Mouse (Mus musculus) lung, postnatal 0 days (tissue): ENCODE data around the gene Raet1e. TPM values are rescaled to one million over a fixed set of nuclear protein-coding genes. Genes with fewer than 3 reads are reported as not detected.
"Not testable (repeated sequence)": the region's sequence is repeated elsewhere in the genome, so short reads cannot be mapped to it uniquely, and the experiment has no call there.

Experiments
- ATAC-seq: fragments of 200-750 bp; cut with Nextera tagmentation; 2 replicates; pipeline ENCODE4 v1.8.0; 2017; ENCODE audit warnings: moderate library complexity
- DNase-seq: peaks from one replicate; pipeline ENCODE4 v3.0.0-alpha.2; 2016; ENCODE audit warnings: low spot score
- H3K27ac ChIP-seq: fragments of 300-500 bp; sonication (generic); 2 replicates; pipeline ENCODE4 v1.5.1; 2014; ENCODE audit warnings: antibody characterized with exemption, mild to moderate bottlenecking, low read length, mixed read lengths
- H3K27me3 ChIP-seq: fragments of 300-500 bp; sonication (generic); replicated peaks from 2 replicates; pipeline ENCODE4 v1.6.1; 2014; ENCODE audit warnings: low read length, mixed read lengths; ENCODE audit not compliant: insufficient read depth
- H3K36me3 ChIP-seq: fragments of 300-500 bp; sonication (generic); 2 replicates; pipeline ENCODE4 v1.6.1; 2014; ENCODE audit warnings: low read length, mixed read lengths; ENCODE audit not compliant: insufficient read depth
- H3K4me1 ChIP-seq: fragments of 300-500 bp; sonication (generic); 2 replicates; pipeline ENCODE4 v1.6.1; 2014; ENCODE audit warnings: antibody characterized with exemption, low read depth, low read length, mixed read lengths; ENCODE audit not compliant: insufficient read depth
- H3K4me2 ChIP-seq: fragments of 300-500 bp; sonication (generic); replicated peaks from 2 replicates; pipeline ENCODE4 v1.6.1; 2014; ENCODE audit warnings: low read depth, mild to moderate bottlenecking, low read length, moderate library complexity, mixed read lengths
- H3K4me3 ChIP-seq: fragments of 300-500 bp; sonication (generic); 2 replicates; pipeline ENCODE4 v1.5.1; 2014; ENCODE audit warnings: low read depth, low read length
- H3K9ac ChIP-seq: fragments of 300-500 bp; sonication (generic); replicated peaks from 2 replicates; pipeline ENCODE4 v1.6.1; 2014; ENCODE audit warnings: low read depth, mild to moderate bottlenecking
- H3K9me3 ChIP-seq: fragments of 300-500 bp; sonication (generic); 2 replicates; pipeline ENCODE4 v1.6.1; 2016; ENCODE audit warnings: low read length, mixed read lengths
- CTCF ChIP-seq: IDR thresholded peaks from 2 replicates; pipeline ENCODE4 v1.5.1; 2016; ENCODE audit warnings: antibody characterized with exemption, mild to moderate bottlenecking
- EP300 ChIP-seq: IDR thresholded peaks from 2 replicates; pipeline ENCODE4 v1.6.1; 2016; ENCODE audit warnings: antibody characterized with exemption, mild to moderate bottlenecking, control low read depth
- WGBS: fragments of 180-500 bp; shearing (Covaris S2); extraction: QIAGEN DNeasy Blood & Tissue Kit; methylation state at CpG from one replicate; pipeline ENCODE4 v1.1.7; 2014; 5-methylcytosine and 5-hydroxymethylcytosine counted together
- polyA plus RNA-seq: library from polyadenylated mRNA; unstranded; fragments of >200 nt; fragmentation: Nextera tagmentation; extraction: Ambion mirVana; gene quantifications from 2 replicates; pipeline ENCODE4 v1.2.1, GENCODE M21; 2015

Raet1e gene
- polyA plus RNA-seq, 1 experiment from 2014 or later, result 4.6 TPM

- ATAC-seq, result no peak
- peak; percentile 35 for DNase-seq
- Histone ChIP-seq H3K9ac (no peak overlapping the region), H3K4me2 (no peak overlapping the region), H3K4me1 (no peaks in the 10 kb centered on the region), H3K9me3 (no peaks in the 10 kb centered on the region), H3K27ac (no peak overlapping the region), H3K36me3 (no peaks in the 10 kb centered on the region), H3K27me3 (no peaks in the 10 kb centered on the region), H3K4me3 (no peak overlapping the region)
- WGBS, result 45% methylated on average over 4 of the region's 4 CpGs
- TF ChIP-seq EP300, result no peak
Measured at GRCm38 (mm10) chr10:22306452-22306851, 148.1 kb downstream of the Raet1e start.

- 59% methylated on average over 1 of the region's 1 CpGs for WGBS
- H3K9me3 ChIP-seq, result no peaks in the 10 kb centered on the region
Measured at GRCm38 (mm10) chr10:22308221-22308620, 149.9 kb downstream of the Raet1e start.

GRCm38 (mm10) chr10:22322858-22323257 lies 164.5 kb downstream of the Raet1e start:
- Histone ChIP-seq H3K4me1 (no peaks in the 10 kb centered on the region), H3K27ac (no peak overlapping the region), H3K9ac (no peak overlapping the region), H3K4me2 (no peak overlapping the region), H3K4me3 (no peak overlapping the region), H3K9me3 (no peaks in the 10 kb centered on the region), H3K36me3 (no peaks in the 10 kb centered on the region), H3K27me3 (no peaks in the 10 kb centered on the region)
- TF ChIP-seq CTCF (no peak), EP300 (no peak)
- WGBS, result 89% methylated on average over 2 of the region's 2 CpGs
- DNase-seq (no peak), ATAC-seq (no peak)

More at GRCm38 (mm10) chr10:22308221-22308620, 149.9 kb downstream of the Raet1e start:
- no peak overlapping the region for H3K4me3 ChIP-seq
- H3K36me3 ChIP-seq, result no peaks in the 10 kb centered on the region
- ATAC-seq (no peak), DNase-seq (no peak)
- TF ChIP-seq EP300 (no peak), CTCF (no peak)
- no peaks in the 10 kb centered on the region for H3K27me3 ChIP-seq
- no peak overlapping the region for H3K9ac ChIP-seq
- no peaks in the 10 kb centered on the region for H3K4me1 ChIP-seq
- no peak overlapping the region for H3K27ac ChIP-seq
- H3K4me2 ChIP-seq, result no peak overlapping the region

- not testable (repeated sequence) for H3K36me3 ChIP-seq, ATAC-seq, H3K9me3 ChIP-seq, H3K4me1 ChIP-seq, H3K9ac ChIP-seq, H3K27ac ChIP-seq, H3K4me2 ChIP-seq, H3K27me3 ChIP-seq, H3K4me3 ChIP-seq, DNase-seq
- WGBS, result 57% methylated on average over 4 of the region's 4 CpGs
Measured at GRCm38 (mm10) chr10:22345721-22346120, 187.4 kb downstream of the Raet1e start.

GRCm38 (mm10) chr10:22353548-22354195 lies 195.3 kb downstream of the Raet1e start:
- H3K27ac ChIP-seq, H3K27me3 ChIP-seq, H3K9me3 ChIP-seq, H3K4me2 ChIP-seq, DNase-seq, H3K36me3 ChIP-seq, H3K4me1 ChIP-seq, H3K4me3 ChIP-seq, ATAC-seq, H3K9ac ChIP-seq: not testable (repeated sequence)
- 66% methylated on average over 5 of the region's 6 CpGs for WGBS

GRCm38 (mm10) chr10:22354196-22354574 lies 195.8 kb downstream of the Raet1e start:
- H3K4me1 ChIP-seq, H3K36me3 ChIP-seq, H3K4me3 ChIP-seq, H3K9me3 ChIP-seq, H3K27ac ChIP-seq, H3K9ac ChIP-seq, H3K4me2 ChIP-seq, H3K27me3 ChIP-seq: not testable (repeated sequence)
- 76% methylated on average over 2 of the region's 2 CpGs for WGBS
- DNase-seq, result peak; percentile 34
- ATAC-seq, result peak; percentile 14; the same call in 1 of the 2 replicates

GRCm38 (mm10) chr10:22357373-22357772 lies 199.0 kb downstream of the Raet1e start:
- H3K27ac ChIP-seq, H3K4me1 ChIP-seq, H3K4me2 ChIP-seq, H3K4me3 ChIP-seq, ATAC-seq, H3K27me3 ChIP-seq, H3K9ac ChIP-seq, H3K36me3 ChIP-seq, H3K9me3 ChIP-seq, DNase-seq: not testable (repeated sequence)
- 79% methylated on average over 1 of the region's 1 CpGs for WGBS

GRCm38 (mm10) chr10:22360252-22360651 lies 201.9 kb downstream of the Raet1e start, which contains the start of gene Raet1d:
Raet1d (plus strand) TSS chr10:22360552.
- not testable (repeated sequence) for H3K4me2 ChIP-seq, H3K27me3 ChIP-seq, DNase-seq, H3K4me1 ChIP-seq, ATAC-seq, H3K36me3 ChIP-seq, H3K4me3 ChIP-seq, H3K9ac ChIP-seq, H3K9me3 ChIP-seq, H3K27ac ChIP-seq
- WGBS, result 68% methylated on average over 3 of the region's 3 CpGs

GRCm38 (mm10) chr10:22360957-22361356 lies 202.6 kb downstream of the Raet1e start:
- 60% methylated on average over 1 of the region's 2 CpGs for WGBS
- H3K36me3 ChIP-seq, DNase-seq, H3K4me2 ChIP-seq, H3K9me3 ChIP-seq, H3K27me3 ChIP-seq, H3K27ac ChIP-seq, H3K9ac ChIP-seq, H3K4me3 ChIP-seq, H3K4me1 ChIP-seq, ATAC-seq: not testable (repeated sequence)
